Mouse (Mus musculus) embryonic facial prominence, embryonic 10.5 days (tissue): ENCODE results near the gene Adam19. TPM values are rescaled to one million over a fixed set of nuclear protein-coding genes. Genes with fewer than 3 reads are reported as not detected.

Source experiments
- DNase-seq: peaks from one replicate; pipeline ENCODE4 v3.0.0-alpha.2; 2017; ENCODE audit warnings: low spot score
- H3K27ac ChIP-seq: fragments of 300-500 bp; sonication (generic); replicated peaks from 2 replicates; pipeline ENCODE4 v1.5.1; 2016; ENCODE audit warnings: mild to moderate bottlenecking
- H3K27me3 ChIP-seq: fragments of 300-500 bp; sonication (generic); replicated peaks from 2 replicates; pipeline ENCODE4 v1.6.1; 2016; ENCODE audit warnings: low read depth, mild to moderate bottlenecking; ENCODE audit not compliant: poor library complexity, severe bottlenecking
- H3K36me3 ChIP-seq: fragments of 300-500 bp; sonication (generic); replicated peaks from 2 replicates; pipeline ENCODE4 v1.6.1; 2016; ENCODE audit warnings: mild to moderate bottlenecking, moderate library complexity
- H3K4me1 ChIP-seq: fragments of 300-500 bp; sonication (generic); 2 replicates; pipeline ENCODE4 v1.6.1; 2016
- H3K4me3 ChIP-seq: fragments of 300-500 bp; sonication (generic); 2 replicates; pipeline ENCODE4 v1.5.1; 2016; ENCODE audit warnings: mild to moderate bottlenecking, moderate library complexity
- H3K9me3 ChIP-seq: fragments of 300-500 bp; sonication (generic); 2 replicates; pipeline ENCODE4 v1.6.1; 2016; ENCODE audit warnings: mild to moderate bottlenecking
- WGBS: fragments of 180-500 bp; shearing (Covaris S2); methylation state at CpG from one replicate; pipeline ENCODE4 v1.1.7; 2016; 5-methylcytosine and 5-hydroxymethylcytosine counted together
- polyA plus RNA-seq: library from polyadenylated mRNA; unstranded; fragments of >200 nt; fragmentation: Nextera tagmentation; extraction: Ambion mirVana; gene quantifications from 2 replicates; pipeline ENCODE4 v1.2.1, GENCODE M21; 2016

The Adam19 gene
- polyA plus RNA-seq, 1 experiment from 2014 or later = 13.9 TPM

GRCm38 (mm10) chr11:46069408-46070003 is 13.7 kb downstream of the Adam19 start:
- WGBS = 27% methylated on average over 17 of the region's 17 CpGs
- Histone ChIP-seq H3K27ac (peak overlapping the region; percentile 75), H3K9me3 (no peaks in the 10 kb centered on the region), H3K36me3 (peaks cover 10% of the 10 kb centered on the region; the same call in 1 of the 2 replicates), H3K4me1 (peaks cover 72% of the 10 kb centered on the region), H3K27me3 (no peaks in the 10 kb centered on the region), H3K4me3 (no peak overlapping the region)
- peak; percentile 49 for DNase-seq

DNA sequence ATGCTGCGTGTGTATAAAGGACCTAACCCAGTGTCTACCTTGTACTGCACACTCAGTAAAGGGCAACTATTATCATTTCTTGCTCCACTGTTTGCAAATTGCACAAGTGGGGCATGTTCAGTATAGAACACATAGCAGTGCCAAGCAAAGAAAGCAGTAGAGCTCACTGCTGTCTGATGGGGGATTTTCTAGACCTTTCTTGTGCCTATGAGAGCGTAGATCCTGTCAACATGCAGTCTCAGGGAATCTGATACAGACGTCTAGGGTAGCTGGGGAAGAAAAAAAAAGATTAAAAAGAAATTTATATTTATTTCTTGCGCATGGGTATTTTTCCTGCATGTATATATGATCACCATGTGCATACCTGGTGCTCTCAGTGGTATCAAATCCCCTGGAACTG is 14.4 kb downstream of the Adam19 start:
- Histone ChIP-seq H3K4me1 (peaks cover 65% of the 10 kb centered on the region), H3K9me3 (no peaks in the 10 kb centered on the region), H3K27me3 (no peaks in the 10 kb centered on the region), H3K4me3 (no peak overlapping the region), H3K27ac (peak overlapping the region; percentile 75), H3K36me3 (peaks cover 10% of the 10 kb centered on the region; the same call in 1 of the 2 replicates)
- no peak for DNase-seq
- 85% methylated on average over 4 of the region's 4 CpGs for WGBS

- H3K9me3 ChIP-seq = no peaks in the 10 kb centered on the region
- H3K4me3 ChIP-seq = no peak overlapping the region
- no peaks in the 10 kb centered on the region for H3K27me3 ChIP-seq
- WGBS = 66% methylated on average over 8 of the region's 8 CpGs
- peak overlapping the region; percentile 30; the same call in 1 of the 2 replicates for H3K27ac ChIP-seq
- H3K4me1 ChIP-seq = peaks cover 59% of the 10 kb centered on the region
- peaks cover 11% of the 10 kb centered on the region; the same call in 1 of the 2 replicates for H3K36me3 ChIP-seq
- DNase-seq = no peak
Measured at GRCm38 (mm10) chr11:46070789-46071188, 15.0 kb downstream of the Adam19 start.

DNA sequence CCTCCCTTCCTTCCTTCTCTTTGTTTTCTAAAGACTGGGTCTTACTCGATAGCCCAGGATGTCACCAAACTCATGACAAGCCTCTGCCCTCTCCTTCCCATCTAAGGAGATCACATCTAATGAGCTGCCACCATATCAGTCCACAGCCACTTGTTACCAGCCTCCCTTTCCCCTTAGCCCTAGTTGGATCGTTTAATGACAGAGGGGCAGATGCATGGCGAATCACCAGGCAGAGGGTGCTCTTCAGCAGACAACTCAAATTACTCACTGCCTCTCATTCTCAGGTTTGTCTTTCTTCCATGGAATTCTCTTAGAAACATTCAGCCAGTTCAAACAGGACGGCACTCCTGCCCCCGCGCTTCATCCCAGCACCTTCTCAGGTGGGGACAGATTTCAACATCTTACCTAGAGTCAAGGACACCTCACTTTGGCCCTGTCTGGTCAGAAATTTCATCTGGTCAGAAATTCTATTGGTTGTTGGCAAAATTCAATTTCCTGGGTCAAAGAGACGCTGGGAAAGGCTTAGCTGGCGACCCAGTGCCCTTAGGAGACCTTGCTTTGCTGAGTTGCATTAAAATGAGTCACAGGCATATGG is 16.8 kb downstream of the Adam19 start:
- H3K4me3 ChIP-seq = no peak overlapping the region
- H3K36me3 ChIP-seq = peaks cover 19% of the 10 kb centered on the region
- 63% methylated on average over 8 of the region's 8 CpGs for WGBS
- no peak for DNase-seq
- peaks cover 50% of the 10 kb centered on the region for H3K4me1 ChIP-seq
- no peaks in the 10 kb centered on the region for H3K27me3 ChIP-seq
- peak overlapping the region; percentile 57 for H3K27ac ChIP-seq
- peaks cover 5% of the 10 kb centered on the region; the same call in 1 of the 2 replicates for H3K9me3 ChIP-seq

DNA sequence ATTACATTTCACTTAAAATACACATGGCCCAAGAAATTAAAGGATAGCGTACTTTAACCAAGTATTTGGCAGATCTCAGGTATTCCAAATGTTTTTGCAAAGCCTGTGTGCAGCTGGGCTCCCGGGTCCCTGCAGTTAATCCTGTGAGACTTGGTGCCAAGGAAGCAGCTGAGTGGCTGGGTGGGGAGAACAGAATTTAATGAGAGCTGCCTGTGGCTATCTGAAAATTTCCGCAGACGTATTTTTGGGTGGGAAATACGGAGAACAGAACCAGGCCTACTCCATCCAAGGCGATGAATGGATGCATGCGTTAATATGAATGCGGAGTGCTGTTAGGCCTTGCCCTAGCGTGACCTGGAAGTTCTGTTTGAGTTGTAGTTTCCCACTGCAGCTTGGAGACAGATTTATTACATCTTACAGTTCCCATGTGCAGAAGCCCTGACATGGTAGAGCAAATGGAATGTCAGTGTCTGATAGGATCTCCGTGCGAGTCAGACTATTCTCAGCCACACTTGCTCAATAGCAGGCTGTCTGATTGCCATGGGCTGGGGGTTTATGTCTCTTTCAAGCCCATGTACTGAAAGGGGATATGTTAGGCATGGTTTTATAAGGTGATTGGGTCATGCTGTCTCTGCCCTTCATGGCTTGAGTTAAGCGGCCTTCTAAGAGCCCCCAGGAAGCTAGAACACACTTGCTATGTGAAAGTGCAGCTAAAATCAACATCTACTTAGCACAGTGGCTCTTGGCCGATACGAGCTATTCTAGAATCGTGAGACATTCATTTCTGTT is 17.5 kb downstream of the Adam19 start:
- WGBS = 71% methylated on average over 15 of the region's 15 CpGs
- no peak overlapping the region for H3K4me3 ChIP-seq
- DNase-seq = no peak
- H3K27me3 ChIP-seq = no peaks in the 10 kb centered on the region
- peaks cover 25% of the 10 kb centered on the region for H3K36me3 ChIP-seq
- H3K27ac ChIP-seq = peak overlapping the region; percentile 57
- peaks cover 5% of the 10 kb centered on the region; the same call in 1 of the 2 replicates for H3K9me3 ChIP-seq
- H3K4me1 ChIP-seq = peaks cover 50% of the 10 kb centered on the region

DNA sequence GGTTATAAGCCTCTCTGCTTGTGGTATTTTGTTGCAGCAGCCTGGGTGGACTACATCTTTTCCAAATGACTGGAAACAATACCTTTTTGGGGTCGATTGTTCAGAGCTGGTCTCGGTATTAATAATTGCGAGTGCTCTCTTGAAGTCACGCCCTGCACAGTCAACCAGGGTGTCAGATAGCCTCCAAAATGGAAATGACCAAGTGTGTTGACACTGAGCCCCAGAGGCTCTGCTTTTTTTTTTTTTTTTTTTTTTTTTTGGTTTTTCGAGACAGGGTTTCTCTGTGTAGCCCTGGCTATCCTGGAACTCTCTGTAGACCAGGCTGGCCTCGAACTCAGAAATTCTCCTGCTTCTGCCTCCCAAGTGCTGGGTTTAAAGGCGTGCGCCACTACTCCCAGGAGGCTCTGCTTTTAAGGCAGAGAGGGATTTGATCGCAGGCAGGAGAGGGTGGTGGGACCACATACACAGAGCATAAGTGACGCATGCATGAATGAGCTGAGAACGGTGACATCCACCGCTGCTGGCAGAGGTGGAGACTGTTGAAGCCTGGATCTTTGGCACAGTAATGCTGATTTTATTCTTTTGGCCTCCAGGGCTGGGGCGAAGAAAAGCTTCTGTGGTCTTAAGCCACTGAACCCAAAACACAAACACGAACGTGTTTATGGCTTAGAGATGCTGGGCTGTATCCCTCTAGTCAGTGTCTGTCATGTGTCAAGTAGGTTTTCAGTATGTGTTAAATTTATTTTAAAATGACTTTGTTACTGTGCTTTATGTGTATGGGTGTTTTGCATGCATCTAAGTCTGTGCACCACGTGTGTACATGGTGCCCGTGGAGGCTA is 18.3 kb downstream of the Adam19 start:
- Histone ChIP-seq H3K9me3 (peaks cover 5% of the 10 kb centered on the region; the same call in 1 of the 2 replicates), H3K27ac (no peak overlapping the region), H3K4me3 (no peak overlapping the region), H3K27me3 (no peaks in the 10 kb centered on the region), H3K36me3 (peaks cover 31% of the 10 kb centered on the region), H3K4me1 (peaks cover 44% of the 10 kb centered on the region)
- no peak for DNase-seq
- 89% methylated on average over 16 of the region's 17 CpGs for WGBS

GRCm38 (mm10) chr11:46075507-46075906 is 19.7 kb downstream of the Adam19 start:
- Histone ChIP-seq H3K4me1 (peaks cover 30% of the 10 kb centered on the region), H3K27me3 (no peaks in the 10 kb centered on the region), H3K36me3 (peaks cover 31% of the 10 kb centered on the region), H3K4me3 (no peak overlapping the region), H3K9me3 (peaks cover 5% of the 10 kb centered on the region; the same call in 1 of the 2 replicates), H3K27ac (no peak overlapping the region)
- no peak for DNase-seq
- 89% methylated on average over 3 of the region's 3 CpGs for WGBS

GRCm38 (mm10) chr11:46076442-46077158 is 20.8 kb downstream of the Adam19 start:
- H3K9me3 ChIP-seq = peaks cover 5% of the 10 kb centered on the region; the same call in 1 of the 2 replicates
- no peaks in the 10 kb centered on the region for H3K27me3 ChIP-seq
- H3K4me3 ChIP-seq = no peak overlapping the region
- peaks cover 20% of the 10 kb centered on the region for H3K4me1 ChIP-seq
- 90% methylated on average over 11 of the region's 11 CpGs for WGBS
- DNase-seq = no peak
- peaks cover 31% of the 10 kb centered on the region for H3K36me3 ChIP-seq
- no peak overlapping the region for H3K27ac ChIP-seq

DNA sequence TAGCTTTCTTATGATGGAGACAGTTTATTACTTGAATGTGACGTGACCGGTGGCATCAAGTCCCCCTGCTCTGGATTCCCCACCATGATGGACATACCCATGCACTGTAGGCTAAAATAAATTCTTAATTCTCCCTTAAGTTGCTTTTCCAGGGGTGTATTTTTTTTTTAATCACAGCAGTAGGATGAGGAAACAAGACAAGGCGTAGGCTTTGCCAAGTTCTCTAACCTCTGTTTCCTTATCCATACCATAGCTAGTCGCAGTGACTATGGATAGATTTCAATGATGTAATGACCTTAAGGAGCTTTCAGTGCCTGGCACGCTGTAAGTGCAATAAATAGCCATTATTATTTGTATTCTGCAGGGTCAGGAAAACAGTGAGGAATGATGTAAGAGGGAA is 21.5 kb downstream of the Adam19 start:
- H3K27ac ChIP-seq = no peak overlapping the region
- peaks cover 31% of the 10 kb centered on the region for H3K36me3 ChIP-seq
- peaks cover 5% of the 10 kb centered on the region; the same call in 1 of the 2 replicates for H3K9me3 ChIP-seq
- DNase-seq = no peak
- H3K4me3 ChIP-seq = no peak overlapping the region
- WGBS = 92% methylated on average over 5 of the region's 5 CpGs
- H3K27me3 ChIP-seq = no peaks in the 10 kb centered on the region
- H3K4me1 ChIP-seq = peaks cover 15% of the 10 kb centered on the region

DNA sequence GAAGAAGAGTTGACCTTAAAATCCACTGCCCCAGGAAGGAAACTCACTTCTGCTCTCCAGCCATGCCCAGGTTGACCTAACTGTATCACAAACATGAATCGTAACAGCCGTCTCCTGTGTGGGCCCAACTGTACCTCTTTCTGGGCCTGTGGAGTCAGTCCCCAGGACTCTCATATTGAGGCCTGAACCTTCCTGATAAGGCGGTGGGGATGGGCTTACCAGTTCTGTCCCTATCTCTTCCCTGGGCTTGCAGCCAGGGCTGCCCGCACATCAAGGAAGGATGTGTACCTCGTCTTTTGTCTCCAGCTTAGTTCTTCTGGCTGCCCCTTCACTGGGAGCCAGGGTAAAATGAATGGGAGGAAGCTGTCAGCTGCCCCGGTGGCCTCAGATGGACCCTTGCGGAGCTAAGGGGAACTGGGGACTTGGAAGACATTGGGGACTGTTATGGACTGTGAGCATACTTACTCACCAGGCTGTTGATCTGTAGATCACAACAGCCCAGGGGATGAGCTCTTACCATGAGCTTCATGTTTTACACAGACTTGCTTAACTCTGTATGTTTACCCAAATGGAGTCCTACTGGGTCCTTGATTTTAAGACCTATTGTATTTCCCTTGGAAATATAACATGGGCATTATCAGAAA is 22.1 kb downstream of the Adam19 start:
- no peaks in the 10 kb centered on the region for H3K27me3 ChIP-seq
- peaks cover 10% of the 10 kb centered on the region for H3K4me1 ChIP-seq
- no peak for DNase-seq
- peaks cover 5% of the 10 kb centered on the region; the same call in 1 of the 2 replicates for H3K9me3 ChIP-seq
- 86% methylated on average over 7 of the region's 7 CpGs for WGBS
- peaks cover 31% of the 10 kb centered on the region for H3K36me3 ChIP-seq
- H3K27ac ChIP-seq = no peak overlapping the region
- H3K4me3 ChIP-seq = no peak overlapping the region

DNA sequence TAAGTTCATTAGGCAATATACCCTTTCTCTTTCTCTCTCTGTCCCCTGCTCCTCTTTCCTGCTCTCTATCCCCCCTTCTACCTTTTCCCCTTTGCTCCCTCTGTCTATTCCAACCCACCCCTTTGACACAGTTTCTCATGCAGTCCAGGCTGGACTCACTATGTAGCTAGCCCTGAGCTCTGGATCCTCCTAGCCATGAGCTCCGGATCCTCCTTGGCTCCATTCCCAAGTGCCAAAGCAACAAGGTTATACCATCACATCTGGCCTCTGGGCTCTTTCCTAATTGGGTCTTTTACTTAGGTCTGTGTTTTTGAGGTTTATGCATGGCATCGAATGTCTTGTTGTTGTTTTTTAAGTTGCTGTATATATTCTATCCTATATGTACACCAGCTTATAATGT is 25.3 kb downstream of the Adam19 start:
- peaks cover 5% of the 10 kb centered on the region; the same call in 1 of the 2 replicates for H3K9me3 ChIP-seq
- 91% methylated on average over 2 of the region's 2 CpGs for WGBS
- H3K36me3 ChIP-seq = peaks cover 26% of the 10 kb centered on the region
- DNase-seq = no peak
- no peak overlapping the region for H3K27ac ChIP-seq
- H3K27me3 ChIP-seq = no peaks in the 10 kb centered on the region
- H3K4me1 ChIP-seq = no peaks in the 10 kb centered on the region
- no peak overlapping the region for H3K4me3 ChIP-seq
